Mouse (Mus musculus) CD4-positive helper T cell, adult 2 months (primary cell): ENCODE data around the gene Cdkl2.

Experiments used
- DNase-seq: peaks from one replicate; pipeline ENCODE4 v3.0.0-alpha.2; 2012; ENCODE audit warnings: low read depth, missing footprints, low spot score

Gene Cdkl2

GRCm38 (mm10) chr5:92043783-92044182, at the start of gene Cdkl2:
Cdkl2 (minus strand) TSS chr5:92043883.
- DNase-seq: no peak

GRCm38 (mm10) chr5:92087469-92087868, 43.8 kb upstream of the Cdkl2 start:
- DNase-seq: no peak

- DNase-seq: no peak
Measured at GRCm38 (mm10) chr5:92085821-92086550, 42.3 kb upstream of the Cdkl2 start.

GRCm38 (mm10) chr5:92085246-92085645, 41.6 kb upstream of the Cdkl2 start:
- DNase-seq: no peak

- DNase-seq: peak; percentile 100
Measured at GRCm38 (mm10) chr5:92083417-92084038, 39.8 kb upstream of the Cdkl2 start, which contains the start of gene G3bp2. G3bp2 (minus strand) TSS chr5:92083719.

GRCm38 (mm10) chr5:92082821-92083401, 39.2 kb upstream of the Cdkl2 start:
- peak; percentile 79 for DNase-seq

GRCm38 (mm10) chr5:92081326-92081725, 37.6 kb upstream of the Cdkl2 start:
- DNase-seq: no peak

- DNase-seq: no peak
Measured at GRCm38 (mm10) chr5:92080400-92080799, 36.7 kb upstream of the Cdkl2 start.

- DNase-seq: no peak
Measured at GRCm38 (mm10) chr5:92079304-92079703, 35.6 kb upstream of the Cdkl2 start.

- DNase-seq: peak; percentile 44
Measured at GRCm38 (mm10) chr5:92078751-92079150, 35.1 kb upstream of the Cdkl2 start.

- peak; percentile 32 for DNase-seq
Measured at GRCm38 (mm10) chr5:92076273-92076672, 32.6 kb upstream of the Cdkl2 start.

- no peak for DNase-seq
Measured at GRCm38 (mm10) chr5:92074061-92074460, 30.4 kb upstream of the Cdkl2 start.

- DNase-seq: no peak
Measured at GRCm38 (mm10) chr5:92063192-92063591, 19.5 kb upstream of the Cdkl2 start.

- DNase-seq: no peak
Measured at GRCm38 (mm10) chr5:92052866-92053265, 9.2 kb upstream of the Cdkl2 start.

- DNase-seq: no peak
Measured at GRCm38 (mm10) chr5:92050419-92050818, 6.7 kb upstream of the Cdkl2 start.

GRCm38 (mm10) chr5:92042377-92043348, 1.0 kb downstream of the Cdkl2 start:
- DNase-seq: peak; percentile 96

GRCm38 (mm10) chr5:92019960-92020359, 23.7 kb downstream of the Cdkl2 start:
- DNase-seq: no peak

- DNase-seq: no peak
Measured at GRCm38 (mm10) chr5:92011756-92012155, 31.9 kb downstream of the Cdkl2 start.

GRCm38 (mm10) chr5:92009827-92010226, 33.9 kb downstream of the Cdkl2 start:
- DNase-seq: no peak

- peak; percentile 48 for DNase-seq
Measured at GRCm38 (mm10) chr5:92003011-92003410, 40.7 kb downstream of the Cdkl2 start.

- peak; percentile 49 for DNase-seq
Measured at GRCm38 (mm10) chr5:92000770-92001169, 42.9 kb downstream of the Cdkl2 start.

GRCm38 (mm10) chr5:91994546-91994945, 49.1 kb downstream of the Cdkl2 start:
- DNase-seq: no peak
